Mouse (Mus musculus): ENCODE data around the gene Tmem106a.

DNA sequence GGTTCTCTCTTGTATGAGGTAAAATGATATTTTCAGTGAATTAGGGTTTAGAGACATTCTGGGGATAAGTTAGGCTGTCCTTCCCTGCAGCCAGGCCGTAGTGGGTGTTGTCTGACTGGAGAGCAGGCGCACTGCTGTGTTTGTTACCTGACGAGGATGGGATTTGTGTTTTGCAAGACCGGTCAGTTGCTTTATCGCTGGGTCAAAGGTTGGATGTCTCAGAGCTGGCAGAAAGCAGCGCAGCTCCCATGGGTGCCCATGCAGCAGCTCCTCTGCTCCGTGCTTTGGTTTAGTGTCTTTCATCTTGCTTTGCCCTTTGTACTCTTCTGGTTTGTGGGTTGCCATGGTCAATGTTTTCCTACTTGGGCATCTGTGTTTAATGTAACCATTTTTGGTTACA is 25.5 kb upstream of the Tmem106a start:
- TF ChIP-seq POLR2A (IDR thresholded peaks at IDR 0.05; ENCODE audit: borderline replicate concordance, insufficient read depth, low read length) (no peak), CTCF (IDR thresholded peaks at IDR 0.05; ENCODE audit: borderline replicate concordance, insufficient read depth, low read depth, low read length) (no peak)

All from cerebellum, adult 2 months (tissue).